Mouse (Mus musculus) embryonic facial prominence, embryonic 14.5 days (tissue): Measurements from ENCODE around the gene Taf10. TPM values are rescaled to one million over a fixed set of nuclear protein-coding genes. Genes with fewer than 3 reads are reported as not detected.

ENCODE experiments used
- ATAC-seq: fragments of 200-750 bp; cut with Nextera tagmentation; 2 replicates; pipeline ENCODE4 v1.8.0; 2017; ENCODE audit warnings: low read depth, moderate number of reproducible peaks, moderate TSS enrichment
- DNase-seq: peaks from one replicate; pipeline ENCODE4 v3.0.0-alpha.2; 2015; ENCODE audit warnings: low spot score
- H3K27ac ChIP-seq: fragments of 300-500 bp; sonication (generic); replicated peaks from 2 replicates; pipeline ENCODE4 v1.5.1; 2014; ENCODE audit warnings: low read depth, mild to moderate bottlenecking, low read length, moderate library complexity
- H3K27me3 ChIP-seq: fragments of 300-500 bp; sonication (generic); replicated peaks from 2 replicates; pipeline ENCODE4 v1.6.1; 2014; ENCODE audit warnings: low read length; ENCODE audit not compliant: control insufficient read depth, insufficient read depth
- H3K36me3 ChIP-seq: fragments of 300-500 bp; sonication (generic); 2 replicates; pipeline ENCODE4 v1.6.1; 2014; ENCODE audit warnings: low read length, mixed read lengths; ENCODE audit not compliant: control insufficient read depth, insufficient read depth
- H3K4me1 ChIP-seq: fragments of 300-500 bp; sonication (generic); 2 replicates; pipeline ENCODE4 v1.6.1; 2014; ENCODE audit warnings: antibody characterized with exemption, low read length; ENCODE audit not compliant: control insufficient read depth, insufficient read depth
- H3K4me2 ChIP-seq: fragments of 300-500 bp; sonication (generic); 2 replicates; pipeline ENCODE4 v1.6.1; 2014; ENCODE audit warnings: low read depth, mild to moderate bottlenecking, low read length, moderate library complexity, mixed read lengths
- H3K4me3 ChIP-seq: fragments of 300-500 bp; sonication (generic); 2 replicates; pipeline ENCODE4 v1.5.1; 2014; ENCODE audit warnings: low read depth, mild to moderate bottlenecking, low read length
- H3K9ac ChIP-seq: fragments of 300-500 bp; sonication (generic); 2 replicates; pipeline ENCODE4 v1.6.1; 2014; ENCODE audit warnings: low read depth, mild to moderate bottlenecking, low read length, moderate library complexity, mixed read lengths
- H3K9me3 ChIP-seq: fragments of 300-500 bp; sonication (generic); 2 replicates; pipeline ENCODE4 v1.6.1; 2016; ENCODE audit warnings: low read length; ENCODE audit not compliant: control insufficient read depth
- WGBS: fragments of 180-500 bp; shearing (Covaris S2); extraction: QIAGEN DNeasy Blood & Tissue Kit; methylation state at CpG from one replicate; pipeline ENCODE4 v1.1.7; 2014; 5-methylcytosine and 5-hydroxymethylcytosine counted together
- polyA plus RNA-seq: library from polyadenylated mRNA; unstranded; fragments of >200 nt; fragmentation: Nextera tagmentation; extraction: Ambion mirVana; gene quantifications from 2 replicates; pipeline ENCODE4 v1.2.1, GENCODE M21; 2014

The Taf10 gene
- polyA plus RNA-seq, 1 experiment from 2014 or later, result 166 TPM

DNA sequence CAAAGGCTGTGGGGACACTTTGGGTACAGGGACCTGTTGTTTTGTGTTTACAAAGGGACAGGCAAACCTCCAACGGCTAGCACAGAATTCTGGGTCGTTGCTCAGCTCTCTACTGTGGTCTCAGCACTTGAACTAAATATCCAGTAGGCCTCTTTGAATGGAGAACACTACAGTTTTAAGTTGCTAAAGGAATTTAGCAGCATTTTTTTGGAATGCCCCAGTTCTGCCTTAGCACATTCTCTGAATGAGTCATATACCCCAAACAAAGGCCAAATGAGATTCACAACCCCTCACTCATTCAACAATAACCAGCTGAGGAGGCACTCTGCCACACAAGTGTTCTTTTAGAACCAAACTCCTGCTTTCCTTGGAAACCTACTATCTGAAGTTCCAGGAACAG lies 22.2 kb downstream of the Taf10 start:
- Histone ChIP-seq H3K4me3 (no peak overlapping the region), H3K27ac (no peak overlapping the region), H3K4me2 (no peak overlapping the region), H3K9me3 (no peaks in the 10 kb centered on the region), H3K4me1 (no peaks in the 10 kb centered on the region), H3K36me3 (no peaks in the 10 kb centered on the region), H3K9ac (no peak overlapping the region), H3K27me3 (no peaks in the 10 kb centered on the region)
- WGBS, result 66% methylated on average over 2 of the region's 2 CpGs
- ATAC-seq, result no peak
- no peak for DNase-seq

- Histone ChIP-seq H3K9ac (no peak overlapping the region), H3K36me3 (no peaks in the 10 kb centered on the region), H3K9me3 (no peaks in the 10 kb centered on the region), H3K4me3 (no peak overlapping the region), H3K4me1 (no peaks in the 10 kb centered on the region), H3K27me3 (no peaks in the 10 kb centered on the region), H3K27ac (no peak overlapping the region), H3K4me2 (no peak overlapping the region)
- ATAC-seq, result no peak
- 63% methylated on average over 3 of the region's 3 CpGs for WGBS
- no peak for DNase-seq
These were observed 28.8 kb downstream of the Taf10 start for GRCm38 (mm10) chr7:105715366-105715765.

- 94% methylated on average over 5 of the region's 5 CpGs for WGBS
- H3K4me2 ChIP-seq, result no peak overlapping the region
- DNase-seq (no peak), ATAC-seq (no peak)
- H3K36me3 ChIP-seq, result no peaks in the 10 kb centered on the region
- H3K9me3 ChIP-seq, result no peaks in the 10 kb centered on the region
- no peak overlapping the region for H3K27ac ChIP-seq
- H3K27me3 ChIP-seq, result no peaks in the 10 kb centered on the region
- no peak overlapping the region for H3K4me3 ChIP-seq
- H3K9ac ChIP-seq, result no peak overlapping the region
- H3K4me1 ChIP-seq, result no peaks in the 10 kb centered on the region
These were observed 35.4 kb downstream of the Taf10 start for GRCm38 (mm10) chr7:105708733-105709132.

- Histone ChIP-seq H3K27ac (no peak overlapping the region), H3K4me1 (no peaks in the 10 kb centered on the region), H3K9me3 (no peaks in the 10 kb centered on the region), H3K4me3 (no peak overlapping the region), H3K9ac (no peak overlapping the region), H3K27me3 (no peaks in the 10 kb centered on the region), H3K36me3 (no peaks in the 10 kb centered on the region), H3K4me2 (no peak overlapping the region)
- 83% methylated on average over 4 of the region's 4 CpGs for WGBS
- no peak for ATAC-seq
- no peak for DNase-seq
These were observed 40.3 kb downstream of the Taf10 start for GRCm38 (mm10) chr7:105703816-105704215.

GRCm38 (mm10) chr7:105703184-105703583 lies 41.0 kb downstream of the Taf10 start:
- Histone ChIP-seq H3K27me3 (no peaks in the 10 kb centered on the region), H3K36me3 (no peaks in the 10 kb centered on the region), H3K27ac (no peak overlapping the region), H3K9me3 (no peaks in the 10 kb centered on the region), H3K9ac (no peak overlapping the region), H3K4me2 (no peak overlapping the region), H3K4me3 (no peak overlapping the region), H3K4me1 (no peaks in the 10 kb centered on the region)
- 83% methylated on average over 15 of the region's 16 CpGs for WGBS
- ATAC-seq (no peak), DNase-seq (no peak)

GRCm38 (mm10) chr7:105690875-105691274 lies 53.3 kb downstream of the Taf10 start:
- no peaks in the 10 kb centered on the region for H3K9me3 ChIP-seq
- H3K27me3 ChIP-seq, result no peaks in the 10 kb centered on the region
- no peaks in the 10 kb centered on the region for H3K36me3 ChIP-seq
- WGBS, result 60% methylated on average over 1 of the region's 1 CpGs
- no peak for ATAC-seq
- DNase-seq, result no peak
- H3K9ac ChIP-seq, result no peak overlapping the region
- no peaks in the 10 kb centered on the region for H3K4me1 ChIP-seq
- no peak overlapping the region for H3K27ac ChIP-seq
- no peak overlapping the region for H3K4me2 ChIP-seq
- no peak overlapping the region for H3K4me3 ChIP-seq

Other genes starting within 250 kb of the Taf10 start
- 51.8 and 54.6 TPM in 2 replicates for gene Smpd1, start 190.0 kb downstream of the Taf10 start, polyA plus RNA-seq
- gene Apbb1, start 162.7 kb downstream of the Taf10 start, polyA plus RNA-seq, result 45.6 and 48.2 TPM in 2 replicates
- 0.38 and 0.40 TPM in 2 replicates for gene Hpx, start 144.2 kb downstream of the Taf10 start, polyA plus RNA-seq
- gene Trim3, start 110.8 kb downstream of the Taf10 start, polyA plus RNA-seq, result 31.2 and 32.8 TPM in 2 replicates
- gene Timm10b, start 104.3 kb downstream of the Taf10 start, polyA plus RNA-seq, result 183 and 216 TPM in 2 replicates
- gene Arfip2, start 103.9 kb downstream of the Taf10 start, polyA plus RNA-seq, result 100 and 103 TPM in 2 replicates
- 38.5 and 40.0 TPM in 2 replicates for gene Gm45799, start 103.8 kb downstream of the Taf10 start, polyA plus RNA-seq
- 0.45 and 2.3 TPM in 2 replicates for gene Dnhd1, start 93.5 kb downstream of the Taf10 start, polyA plus RNA-seq
- gene Ilk, start 7.8 kb downstream of the Taf10 start, polyA plus RNA-seq, result 418 and 440 TPM in 2 replicates
- 30.9 and 31.2 TPM in 2 replicates for gene Rrp8, start 7.0 kb downstream of the Taf10 start, polyA plus RNA-seq
- gene Tpp1, start 7.9 kb upstream of the Taf10 start, polyA plus RNA-seq, result 79.6 and 80.6 TPM in 2 replicates
- 21.2 and 24.1 TPM in 2 replicates for gene Dchs1, start 43.3 kb upstream of the Taf10 start, polyA plus RNA-seq
- gene Mrpl17, start 66.7 kb upstream of the Taf10 start, polyA plus RNA-seq, result 333 and 347 TPM in 2 replicates
- 0.69 and 0.72 TPM in 2 replicates for gene Gm4070, start 209.6 kb upstream of the Taf10 start, polyA plus RNA-seq